Mouse (Mus musculus) liver, embryonic 13.5 days (tissue): ENCODE results near the gene Nrxn1. TPM values are rescaled to one million over a fixed set of nuclear protein-coding genes. Genes with fewer than 3 reads are reported as not detected.

ENCODE experiments used
- ATAC-seq: fragments of 200-750 bp; cut with Nextera tagmentation; 2 replicates; pipeline ENCODE4 v1.8.0; 2017; ENCODE audit warnings: low read depth, mild to moderate bottlenecking, moderate number of reproducible peaks, moderate library complexity
- DNase-seq: peaks from one replicate; pipeline ENCODE4 v3.0.0; 2022
- H3K27ac ChIP-seq: fragments of 300-500 bp; sonication (generic); 2 replicates; pipeline ENCODE4 v1.5.1; 2015; ENCODE audit warnings: moderate library complexity, mild to moderate bottlenecking, inconsistent platforms
- H3K27me3 ChIP-seq: fragments of 300-500 bp; sonication (generic); 2 replicates; pipeline ENCODE4 v1.6.1; 2015; ENCODE audit warnings: mild to moderate bottlenecking, inconsistent platforms
- H3K36me3 ChIP-seq: fragments of 300-500 bp; sonication (generic); 2 replicates; pipeline ENCODE4 v1.6.1; 2015; ENCODE audit warnings: mild to moderate bottlenecking, inconsistent platforms
- H3K4me1 ChIP-seq: fragments of 300-500 bp; sonication (generic); replicated peaks from 2 replicates; pipeline ENCODE4 v1.6.1; 2015; ENCODE audit warnings: inconsistent platforms
- H3K4me2 ChIP-seq: fragments of 300-500 bp; sonication (generic); 2 replicates; pipeline ENCODE4 v1.6.1; 2015; ENCODE audit warnings: inconsistent platforms, mild to moderate bottlenecking, moderate library complexity
- H3K4me3 ChIP-seq: fragments of 300-500 bp; sonication (generic); replicated peaks from 2 replicates; pipeline ENCODE4 v1.5.1; 2015; ENCODE audit warnings: mild to moderate bottlenecking, inconsistent platforms
- H3K9ac ChIP-seq: fragments of 300-500 bp; sonication (generic); 2 replicates; pipeline ENCODE4 v1.6.1; 2015; ENCODE audit warnings: mild to moderate bottlenecking, inconsistent platforms
- H3K9me3 ChIP-seq: fragments of 300-500 bp; sonication (generic); replicated peaks from 2 replicates; pipeline ENCODE4 v1.6.1; 2016; ENCODE audit warnings: inconsistent platforms
- WGBS: fragments of 180-500 bp; shearing (Covaris S2); methylation state at CpG from one replicate; pipeline ENCODE4 v1.1.7; 2015; ENCODE audit not compliant: insufficient replicate concordance; 5-methylcytosine and 5-hydroxymethylcytosine counted together
- polyA plus RNA-seq: library from polyadenylated mRNA; unstranded; fragments of >200 nt; fragmentation: Nextera tagmentation; extraction: Ambion mirVana; gene quantifications from 2 replicates; pipeline ENCODE4 v1.2.1, GENCODE M21; 2015

The Nrxn1 gene
- polyA plus RNA-seq, 1 experiment from 2014 or later, result 0.51 TPM

DNA sequence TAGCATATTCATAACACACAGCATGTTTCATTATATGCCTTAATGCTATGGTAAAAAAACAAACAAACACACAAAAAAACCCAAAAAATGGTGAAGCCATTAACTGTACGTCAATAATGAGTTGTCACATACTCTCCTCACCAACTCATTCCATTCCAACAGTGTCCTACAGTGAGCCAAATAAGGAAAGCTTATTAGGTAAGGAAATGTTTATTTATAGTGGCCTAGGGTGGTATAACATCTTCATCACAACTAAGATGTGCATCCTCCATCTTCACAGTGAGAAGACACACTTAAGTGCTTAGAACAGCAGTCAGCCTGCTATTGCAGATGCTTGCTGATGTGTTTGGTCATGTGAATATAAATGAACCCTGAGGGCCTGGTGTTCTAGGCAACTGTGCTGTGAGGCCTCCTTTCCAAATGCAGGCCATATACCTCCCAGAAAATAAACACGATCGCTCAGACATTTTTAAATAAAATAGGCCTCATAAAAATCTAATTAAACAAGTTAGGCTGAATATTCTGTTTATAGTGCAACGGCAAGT, 454.6 kb downstream of the Nrxn1 start:
- DNase-seq (no peak), ATAC-seq (no peak)
- Histone ChIP-seq H3K27ac (no peak overlapping the region), H3K4me2 (no peak overlapping the region), H3K36me3 (no peaks in the 10 kb centered on the region), H3K4me1 (no peaks in the 10 kb centered on the region), H3K4me3 (no peak overlapping the region), H3K27me3 (no peaks in the 10 kb centered on the region), H3K9ac (no peak overlapping the region), H3K9me3 (no peaks in the 10 kb centered on the region)
- WGBS, result 68% methylated on average over 4 of the region's 4 CpGs

GRCm38 (mm10) chr17:90631371-90631770, 461.5 kb downstream of the Nrxn1 start:
- H3K4me1 ChIP-seq, result no peaks in the 10 kb centered on the region
- DNase-seq (no peak), ATAC-seq (no peak)
- H3K4me2 ChIP-seq, result no peak overlapping the region
- no peaks in the 10 kb centered on the region for H3K36me3 ChIP-seq
- 43% methylated on average over 2 of the region's 2 CpGs for WGBS
- no peak overlapping the region for H3K4me3 ChIP-seq
- no peak overlapping the region for H3K27ac ChIP-seq
- no peaks in the 10 kb centered on the region for H3K9me3 ChIP-seq
- no peak overlapping the region for H3K9ac ChIP-seq
- no peaks in the 10 kb centered on the region for H3K27me3 ChIP-seq

DNA sequence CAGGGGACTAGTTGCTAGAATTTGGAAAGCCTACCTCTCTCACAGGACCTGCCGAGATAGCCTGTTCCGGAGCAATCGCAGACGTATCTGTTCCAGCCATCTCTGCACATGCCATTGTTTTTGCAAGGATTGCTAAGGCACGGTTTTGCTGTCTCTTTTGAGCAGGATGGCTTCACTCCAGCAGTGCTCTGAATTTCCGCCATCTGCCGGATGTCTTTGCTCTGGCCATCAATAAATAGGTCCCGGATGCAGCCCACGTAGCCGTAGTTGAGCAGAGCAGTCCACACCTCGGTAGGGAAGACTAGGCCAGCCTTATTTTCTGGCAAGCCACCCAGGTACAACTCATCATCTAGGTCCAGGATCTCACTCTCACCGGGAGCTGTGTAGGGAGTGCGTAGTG, 463.0 kb downstream of the Nrxn1 start:
- Histone ChIP-seq H3K9ac (no peak overlapping the region), H3K27me3 (no peaks in the 10 kb centered on the region), H3K27ac (no peak overlapping the region), H3K9me3 (no peaks in the 10 kb centered on the region), H3K36me3 (no peaks in the 10 kb centered on the region), H3K4me1 (no peaks in the 10 kb centered on the region), H3K4me2 (no peak overlapping the region), H3K4me3 (no peak overlapping the region)
- no peak for ATAC-seq
- WGBS, result 66% methylated on average over 13 of the region's 13 CpGs
- DNase-seq, result no peak

DNA sequence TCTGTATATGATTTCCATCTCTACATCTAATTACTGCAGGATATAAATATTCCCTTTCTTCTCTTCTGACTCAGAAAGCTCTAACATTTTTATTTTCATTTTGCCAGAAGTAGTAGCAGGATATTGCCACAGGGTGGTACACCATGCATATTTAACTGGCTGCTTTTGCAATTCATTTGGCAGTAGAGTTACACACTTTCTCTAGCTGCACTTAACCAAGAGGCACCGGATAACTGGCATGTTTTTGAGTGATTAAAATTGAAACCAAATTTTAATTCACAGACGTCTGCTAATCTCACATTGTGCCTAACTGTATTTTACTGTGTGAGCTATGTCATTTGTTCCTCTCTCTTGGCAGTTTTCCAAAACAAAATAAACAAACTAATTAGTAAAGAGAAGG, 464.4 kb downstream of the Nrxn1 start:
- Histone ChIP-seq H3K9me3 (no peaks in the 10 kb centered on the region), H3K4me3 (no peak overlapping the region)

DNA sequence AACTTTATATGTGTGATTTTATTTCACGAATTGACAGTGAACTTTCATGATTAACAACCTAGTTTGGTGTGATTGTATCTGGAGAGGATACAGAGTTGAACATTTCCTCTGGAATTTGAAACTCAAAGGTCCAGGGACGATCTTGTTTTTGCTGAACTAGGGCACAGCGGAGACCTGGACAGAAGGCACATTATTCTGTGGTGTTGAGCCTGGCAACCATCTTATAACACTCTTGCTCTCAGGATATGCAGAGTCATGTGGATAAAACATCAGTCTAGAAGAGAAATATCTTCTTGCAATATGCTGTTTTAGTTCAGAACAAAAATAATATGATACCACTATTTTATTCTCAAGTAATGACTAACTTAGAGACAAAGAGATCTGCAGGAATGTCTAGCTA, 464.9 kb downstream of the Nrxn1 start:
- no peaks in the 10 kb centered on the region for H3K4me1 ChIP-seq
- ATAC-seq, result no peak
- H3K27ac ChIP-seq, result no peak overlapping the region
- no peak overlapping the region for H3K4me3 ChIP-seq
- WGBS, result 51% methylated on average over 3 of the region's 3 CpGs
- no peaks in the 10 kb centered on the region for H3K9me3 ChIP-seq
- H3K4me2 ChIP-seq, result no peak overlapping the region
- DNase-seq, result no peak
- H3K9ac ChIP-seq, result no peak overlapping the region
- no peaks in the 10 kb centered on the region for H3K36me3 ChIP-seq
- H3K27me3 ChIP-seq, result no peaks in the 10 kb centered on the region

More for the DNA sequence above, 464.4 kb downstream of the Nrxn1 start:
- Histone ChIP-seq H3K27me3 (no peaks in the 10 kb centered on the region), H3K27ac (no peak overlapping the region), H3K36me3 (no peaks in the 10 kb centered on the region), H3K9ac (no peak overlapping the region), H3K4me1 (no peaks in the 10 kb centered on the region), H3K4me2 (no peak overlapping the region)
- DNase-seq (no peak), ATAC-seq (no peak)
- WGBS, result 39% methylated on average over 2 of the region's 2 CpGs

GRCm38 (mm10) chr17:90627395-90627794, 465.5 kb downstream of the Nrxn1 start:
- ATAC-seq, result no peak
- no peaks in the 10 kb centered on the region for H3K9me3 ChIP-seq
- H3K9ac ChIP-seq, result no peak overlapping the region
- H3K4me1 ChIP-seq, result no peaks in the 10 kb centered on the region
- no peak overlapping the region for H3K4me2 ChIP-seq
- WGBS, result 57% methylated on average over 3 of the region's 3 CpGs
- H3K27ac ChIP-seq, result no peak overlapping the region
- no peaks in the 10 kb centered on the region for H3K27me3 ChIP-seq
- no peak for DNase-seq
- H3K36me3 ChIP-seq, result no peaks in the 10 kb centered on the region
- no peak overlapping the region for H3K4me3 ChIP-seq

- 26% methylated on average over 1 of the region's 1 CpGs for whole genome bisulfite sequencing
- H3K4me3 ChIP-seq, result no peak overlapping the region
- H3K27ac ChIP-seq, result no peak overlapping the region
- no peak overlapping the region for H3K9ac ChIP-seq
- no peak for ATAC-seq
- no peaks in the 10 kb centered on the region for H3K9me3 ChIP-seq
- H3K4me1 ChIP-seq, result no peaks in the 10 kb centered on the region
- no peaks in the 10 kb centered on the region for H3K27me3 ChIP-seq
- H3K4me2 ChIP-seq, result no peak overlapping the region
- no peaks in the 10 kb centered on the region for H3K36me3 ChIP-seq
- no peak for DNase-seq
Measured at GRCm38 (mm10) chr17:90624591-90625266, 468.1 kb downstream of the Nrxn1 start.

DNA sequence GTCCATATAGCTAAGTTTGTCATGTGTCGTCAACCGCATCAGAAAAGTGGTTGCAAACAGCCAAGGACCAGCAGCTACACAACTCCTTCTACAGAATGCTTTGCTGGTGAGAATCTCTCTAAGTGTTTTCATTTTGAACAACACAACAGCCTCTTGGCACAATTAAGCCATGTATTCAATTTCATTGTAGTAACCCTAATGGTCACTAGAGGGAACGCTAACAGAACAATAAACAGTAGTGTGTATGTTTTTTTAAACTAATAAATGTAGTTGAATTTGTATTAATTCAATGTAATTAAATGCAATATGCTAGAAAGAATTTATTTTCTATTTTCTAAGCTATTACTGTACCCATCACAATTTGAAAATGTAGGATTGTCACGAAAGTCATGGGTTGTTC, 471.0 kb downstream of the Nrxn1 start:
- Histone ChIP-seq H3K9ac (no peak overlapping the region), H3K27me3 (no peaks in the 10 kb centered on the region), H3K27ac (no peak overlapping the region), H3K4me2 (no peak overlapping the region), H3K4me1 (no peaks in the 10 kb centered on the region), H3K4me3 (no peak overlapping the region), H3K36me3 (no peaks in the 10 kb centered on the region), H3K9me3 (no peaks in the 10 kb centered on the region)
- ATAC-seq, result no peak
- WGBS, result 67% methylated on average over 4 of the region's 4 CpGs
- no peak for DNase-seq

GRCm38 (mm10) chr17:90615019-90615418, 477.9 kb downstream of the Nrxn1 start:
- Histone ChIP-seq H3K9ac (no peak overlapping the region), H3K9me3 (no peaks in the 10 kb centered on the region), H3K4me3 (no peak overlapping the region), H3K27me3 (no peaks in the 10 kb centered on the region), H3K4me1 (no peaks in the 10 kb centered on the region), H3K4me2 (no peak overlapping the region), H3K27ac (no peak overlapping the region), H3K36me3 (no peaks in the 10 kb centered on the region)
- DNase-seq (no peak), ATAC-seq (no peak)
- 54% methylated on average over 3 of the region's 3 CpGs for WGBS

DNA sequence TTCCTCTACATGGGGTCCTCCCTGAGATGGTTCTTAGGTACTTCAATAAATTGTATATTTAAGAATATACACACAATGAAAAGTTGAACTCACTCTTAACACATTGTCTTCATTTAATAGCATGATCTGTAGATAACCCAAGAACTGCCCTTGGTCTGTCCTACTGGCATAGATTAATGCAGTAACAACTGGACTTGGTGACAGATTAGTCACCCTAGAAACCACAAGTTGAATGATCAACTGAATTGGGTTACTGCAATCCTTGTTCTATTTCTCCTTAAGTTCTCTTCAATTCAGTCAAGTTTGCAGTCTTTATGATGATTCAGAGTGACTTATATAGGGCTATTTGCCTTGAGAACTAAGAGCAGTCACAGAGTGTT, 485.5 kb downstream of the Nrxn1 start:
- H3K27ac ChIP-seq, result no peak overlapping the region
- H3K36me3 ChIP-seq, result no peaks in the 10 kb centered on the region
- no peak overlapping the region for H3K9ac ChIP-seq
- no peak overlapping the region for H3K4me3 ChIP-seq
- ATAC-seq (no peak), DNase-seq (no peak)
- no peaks in the 10 kb centered on the region for H3K9me3 ChIP-seq
- H3K4me2 ChIP-seq, result no peak overlapping the region
- H3K4me1 ChIP-seq, result no peaks in the 10 kb centered on the region
- H3K27me3 ChIP-seq, result no peaks in the 10 kb centered on the region

DNA sequence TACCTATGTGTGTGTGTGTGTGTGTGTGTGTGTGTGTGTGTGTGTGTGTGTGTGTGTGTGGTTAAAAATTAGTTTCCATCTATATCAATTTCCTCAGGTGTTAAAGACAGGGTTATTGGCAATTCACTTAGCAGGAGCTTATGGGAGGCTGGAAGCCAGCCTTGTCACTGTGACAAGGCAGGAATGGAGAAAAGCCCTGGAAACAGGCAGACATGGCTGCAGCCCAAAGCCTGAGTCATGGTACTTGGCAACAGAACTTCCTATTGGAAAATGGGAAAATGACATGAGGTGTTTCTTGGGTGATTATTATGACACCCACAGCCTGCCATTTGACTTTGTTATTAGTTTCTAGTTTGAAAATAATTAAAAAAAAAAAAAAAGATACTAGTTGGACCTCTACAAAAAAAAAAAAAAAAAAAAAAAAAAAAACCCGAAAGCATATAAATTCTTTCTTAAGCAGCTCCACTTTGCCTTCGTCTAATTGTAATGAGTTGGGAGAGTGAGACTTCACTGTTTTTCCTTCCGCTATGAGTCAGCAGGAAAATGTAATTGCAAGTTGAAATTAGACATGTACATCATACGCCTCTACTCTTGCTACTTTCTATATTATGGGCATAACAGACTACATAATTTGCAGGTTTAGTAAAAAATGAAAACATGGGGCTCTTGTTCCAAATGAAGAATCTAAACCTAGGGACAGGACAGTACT, 486.0 kb downstream of the Nrxn1 start:
- 61% methylated on average over 4 of the region's 4 CpGs for WGBS
- H3K4me2 ChIP-seq, result no peak overlapping the region
- no peaks in the 10 kb centered on the region for H3K9me3 ChIP-seq
- H3K9ac ChIP-seq, result no peak overlapping the region
- ATAC-seq, result no peak
- DNase-seq, result no peak
- no peaks in the 10 kb centered on the region for H3K36me3 ChIP-seq
- no peak overlapping the region for H3K27ac ChIP-seq
- H3K27me3 ChIP-seq, result no peaks in the 10 kb centered on the region
- H3K4me1 ChIP-seq, result no peaks in the 10 kb centered on the region
- no peak overlapping the region for H3K4me3 ChIP-seq
